Mouse (Mus musculus) heart, postnatal 25 days (tissue): ENCODE data around the gene Ociad2. TPM values are rescaled to one million over a fixed set of nuclear protein-coding genes. Genes with fewer than 3 reads are reported as not detected.

ENCODE experiments used
- DNase-seq: peaks from one replicate; pipeline ENCODE4 v3.0.0; 2022; ENCODE audit warnings: low spot score
- intact Hi-C: fragments of 180-260 bp; cut with DNase I; formaldehyde crosslinking; loops from one replicate; pipeline ENCODE4 v1.15.1; 2025
- total RNA-seq, 2 experiments: library from RNA; stranded (reverse); gene quantifications; 2 replicates each; pipeline ENCODE4 v1.2.3; 2021

Gene Ociad2
- total RNA-seq: 1 to 10 TPM; 8.8 to 9.5 TPM

DNA sequence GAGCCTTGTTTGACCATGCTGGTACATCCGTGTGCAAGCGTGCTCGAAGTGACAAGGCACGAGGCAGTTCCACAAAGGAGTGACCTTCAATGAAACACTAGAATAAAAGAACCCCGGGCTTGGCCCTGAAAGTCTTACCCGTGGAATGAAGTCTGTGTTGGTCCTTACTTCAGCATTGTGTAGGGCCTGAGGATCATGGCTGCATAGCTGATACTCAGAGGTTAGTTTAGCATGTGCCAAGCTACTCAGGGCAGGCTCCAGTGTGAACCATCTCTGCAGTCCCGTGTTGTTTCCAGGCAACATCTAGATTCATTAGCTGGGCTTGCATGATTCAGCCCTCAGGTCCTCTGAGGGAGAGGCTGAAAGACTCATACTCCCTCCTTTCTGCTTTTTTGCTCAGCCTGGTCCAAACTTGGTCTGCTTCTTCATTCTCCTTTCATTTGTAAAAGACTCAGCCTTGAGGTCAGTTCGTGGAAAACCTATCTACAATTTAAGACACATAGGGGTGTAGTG, at the start of gene Ociad2:
Ociad2 (minus strand) TSS at position 306 of the 513 bp plus-strand sequence.
- DNase-seq: no peak
- intact Hi-C loops: no loop called here

DNA sequence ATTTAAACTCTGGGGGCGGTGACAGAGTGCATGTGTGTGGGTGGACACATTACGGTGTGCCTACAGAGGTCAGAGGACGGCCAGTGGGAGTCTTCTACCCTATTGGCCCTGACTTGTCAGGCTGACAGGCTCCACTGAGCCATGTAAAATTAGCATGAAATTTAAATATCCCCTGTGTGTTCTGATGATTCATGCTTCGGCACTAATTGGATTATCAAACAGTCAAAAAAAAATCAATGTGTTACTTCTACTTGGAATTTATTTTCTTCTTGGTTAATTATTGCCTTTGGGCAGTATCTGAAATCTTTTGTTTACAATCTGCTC, 42.8 kb upstream of the Ociad2 start:
- no peak for DNase-seq
- intact Hi-C loops: loop anchor here (1.0 to 5.0 kb wide), 4 partner anchors 86 to 491 kb away; no protein-coding TSS in a partner anchor

DNA sequence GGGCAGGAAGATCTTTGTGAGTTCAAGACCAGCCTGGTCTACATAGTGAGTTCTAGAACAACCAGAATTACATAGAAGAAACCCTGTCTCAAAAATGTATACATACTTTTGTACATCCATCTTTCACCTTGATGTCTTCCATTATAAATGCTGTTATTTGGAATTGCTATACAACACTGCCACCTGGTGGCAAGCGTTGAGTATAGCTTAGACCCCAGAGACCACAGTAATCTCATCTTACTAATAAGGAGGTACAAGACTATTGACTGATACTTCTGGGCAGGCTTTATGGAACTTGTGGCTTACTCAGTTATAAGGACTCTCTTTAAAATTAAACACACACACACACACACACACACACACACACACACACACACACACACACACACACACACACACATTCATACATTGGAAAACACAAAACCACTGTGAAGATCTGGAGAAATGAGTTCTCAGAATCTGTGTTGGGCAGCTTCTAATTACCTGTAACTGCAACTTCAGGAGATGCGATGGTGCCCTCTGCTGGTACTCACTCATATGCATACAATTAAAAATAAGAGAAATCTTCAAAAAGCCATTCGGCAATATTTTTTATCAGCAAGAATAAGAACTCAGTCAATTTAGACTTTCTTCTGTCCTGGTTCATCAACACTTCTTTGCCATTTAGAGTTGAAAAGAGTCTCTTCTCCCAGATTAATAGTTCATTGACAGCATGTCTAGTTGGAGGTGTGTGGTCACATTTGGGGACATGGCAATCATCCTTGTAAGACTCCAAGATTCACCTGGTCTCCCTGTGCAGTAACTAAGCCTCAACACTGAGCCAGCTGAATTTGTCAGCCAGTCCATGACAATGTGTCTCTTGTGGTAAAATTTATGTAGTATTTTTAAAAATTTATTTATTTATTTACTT, 42.2 kb upstream of the Ociad2 start:
- peak; percentile 24 for DNase-seq
- intact Hi-C loops: loop anchor here (1.0 to 5.0 kb wide), 5 partner anchors 86 to 491 kb away; no protein-coding TSS in a partner anchor

DNA sequence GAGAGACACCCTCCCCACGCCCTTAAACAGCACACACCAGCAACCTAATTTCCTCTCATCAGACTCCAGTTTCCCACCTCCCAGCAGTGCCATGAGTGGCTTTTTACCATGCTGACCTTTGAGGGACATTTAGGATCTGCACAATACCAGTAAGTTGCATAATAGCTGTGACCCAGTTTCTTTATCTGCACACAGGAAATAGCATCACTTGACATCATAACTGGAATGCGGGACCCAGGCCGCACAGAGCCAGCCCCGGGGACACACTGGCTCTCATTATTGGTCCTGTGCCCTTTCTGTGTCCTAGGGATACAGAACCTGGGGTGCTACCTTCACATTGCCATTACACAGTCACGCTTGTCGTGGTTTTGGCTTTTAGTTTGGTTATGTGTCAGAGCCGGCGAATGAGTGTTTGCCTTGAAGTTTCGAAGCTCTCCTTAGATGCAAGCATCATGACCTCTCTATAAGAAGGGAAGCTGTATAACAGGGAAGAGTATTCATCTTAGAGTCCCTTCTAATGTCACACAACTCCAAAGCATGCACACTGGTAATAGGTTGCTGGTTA, 41.2 kb upstream of the Ociad2 start:
- intact Hi-C loops: loop anchor here (1.0 to 5.0 kb wide), 4 partner anchors 85 to 490 kb away; no protein-coding TSS in a partner anchor
- DNase-seq: no peak

DNA sequence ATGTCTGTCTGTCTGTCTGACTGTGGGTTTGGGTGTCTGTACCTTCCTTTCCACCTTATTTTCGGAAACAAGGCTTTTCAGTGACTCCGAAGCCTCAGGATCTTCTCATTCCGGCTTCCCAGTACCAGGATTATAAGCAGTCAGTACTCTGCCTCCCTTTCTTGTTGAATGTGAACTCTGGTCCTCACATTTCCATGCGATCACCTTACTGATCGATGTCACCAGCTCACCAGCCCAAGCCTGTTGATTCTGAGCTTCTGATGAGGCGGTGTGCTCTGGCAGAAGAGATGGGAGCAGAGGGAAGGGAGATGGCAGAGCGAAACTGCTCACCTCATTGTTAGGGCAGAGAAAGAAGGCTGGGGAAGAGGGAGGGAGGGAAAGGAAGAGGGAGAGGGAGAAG, 40.7 kb upstream of the Ociad2 start:
- no peak for DNase-seq
- intact Hi-C loops: loop anchor here (5.0 kb wide), 3 partner anchors 84 to 489 kb away; no protein-coding TSS in a partner anchor

DNA sequence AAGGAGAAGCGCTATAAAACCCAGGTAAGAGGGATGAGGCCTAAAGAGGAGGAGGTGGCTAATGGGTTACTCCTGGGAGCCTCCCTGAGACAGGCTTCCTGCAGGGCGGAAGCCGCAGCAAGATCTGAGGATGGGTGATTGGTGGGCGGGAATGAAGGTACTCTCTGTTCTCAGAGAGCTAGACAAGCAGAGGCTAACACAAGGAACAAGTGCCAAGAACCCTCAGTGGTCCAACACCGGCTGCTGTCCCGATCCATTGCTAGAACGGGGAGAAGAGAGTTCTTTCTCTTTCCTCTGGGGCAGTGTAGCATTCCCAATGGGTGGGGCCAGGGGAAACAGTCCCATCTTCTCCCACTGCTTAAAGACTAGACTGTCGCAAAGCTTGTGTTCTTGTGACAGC, 40.0 kb upstream of the Ociad2 start:
- no peak for DNase-seq
- intact Hi-C loops: loop anchor here (5.0 kb wide), 3 partner anchors 84 to 489 kb away; no protein-coding TSS in a partner anchor

DNA sequence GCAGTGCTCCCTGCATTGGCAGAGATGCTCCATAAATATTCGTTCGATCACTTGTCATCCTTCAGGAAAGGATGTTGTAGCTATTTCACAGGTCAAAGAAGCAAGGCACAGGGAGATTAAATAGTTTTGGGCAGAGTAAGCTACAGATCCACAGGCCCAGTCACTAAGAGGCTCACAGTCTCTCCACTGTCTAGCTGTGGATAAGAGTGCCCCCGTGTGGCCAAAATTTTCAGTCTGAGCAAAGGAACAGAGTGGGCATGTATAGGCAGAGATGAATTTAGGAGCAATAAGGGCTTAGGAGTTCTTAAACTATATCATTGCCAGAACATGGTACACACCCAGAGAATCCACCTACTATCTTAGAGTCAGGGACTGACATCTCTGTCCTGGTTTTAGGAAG, 39.1 kb upstream of the Ociad2 start:
- intact Hi-C loops: loop anchor here (5.0 kb wide), 4 partner anchors 63 to 488 kb away; no protein-coding TSS in a partner anchor
- peak; percentile 23 for DNase-seq

DNA sequence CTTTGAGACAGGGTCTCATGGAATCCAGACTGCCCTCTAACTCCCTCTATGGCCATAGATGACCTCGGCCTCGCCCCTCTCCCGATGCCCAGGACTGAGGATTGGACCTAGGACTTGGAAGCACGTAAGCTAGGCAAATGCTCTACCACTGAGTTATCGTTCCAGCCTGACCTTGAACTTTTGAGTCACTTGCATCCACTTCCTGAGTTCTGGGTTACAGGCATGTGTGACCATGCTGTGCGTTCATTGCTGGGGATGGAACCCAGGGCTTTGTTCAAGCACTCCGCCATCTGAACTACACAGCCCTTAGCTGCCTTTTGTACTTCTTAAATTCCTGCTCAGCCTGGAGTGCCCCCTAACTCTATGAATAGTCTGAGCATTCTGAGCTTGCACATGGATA, 35.7 kb upstream of the Ociad2 start:
- no peak for DNase-seq

DNA sequence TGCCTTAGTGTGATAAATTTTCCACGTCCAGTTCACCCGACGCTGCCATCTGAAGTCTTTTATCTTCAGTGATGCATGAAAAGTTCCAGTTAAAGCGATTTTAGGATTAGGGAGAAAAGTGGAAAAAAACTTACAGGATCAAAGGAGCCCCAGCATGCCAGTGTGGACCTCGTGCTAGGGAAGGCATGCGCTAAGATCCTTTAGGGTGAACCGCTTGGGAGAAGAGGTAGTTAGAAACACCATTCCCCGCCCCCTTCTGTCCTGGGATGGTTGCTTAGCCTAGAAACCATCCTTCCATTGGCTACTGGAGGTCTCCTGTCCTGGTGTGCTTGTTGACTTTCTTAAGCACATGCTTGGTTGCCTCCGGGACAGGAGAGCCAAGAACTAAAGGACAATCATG, 35.2 kb upstream of the Ociad2 start:
- intact Hi-C loops: loop anchor here (5.0 kb wide), 1 partner anchor 59 kb away; no protein-coding TSS in a partner anchor
- DNase-seq: no peak

More for the DNA sequence above, 35.7 kb upstream of the Ociad2 start:
- intact Hi-C loops: loop anchor here (5.0 kb wide), 1 partner anchor 59 kb away; no protein-coding TSS in a partner anchor

DNA sequence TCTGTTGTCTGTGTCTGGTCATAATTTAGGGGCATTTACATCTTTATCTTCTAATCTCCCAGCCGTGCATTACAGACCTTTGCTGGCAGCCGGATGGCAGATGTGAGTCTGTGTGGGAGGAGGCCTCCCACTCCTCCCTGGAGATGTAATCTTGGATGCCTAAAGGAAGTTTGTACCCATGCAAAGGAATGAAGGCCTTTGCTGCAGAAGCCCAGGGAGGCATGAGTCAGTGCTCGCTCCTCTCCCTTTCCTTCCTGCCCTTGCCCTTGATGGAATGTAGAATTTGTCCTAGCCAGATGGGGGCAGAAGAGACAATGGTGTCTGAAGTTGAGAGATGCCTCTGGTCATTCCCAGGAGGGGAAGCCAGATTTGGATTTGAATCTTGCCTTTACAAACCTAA, 32.4 kb upstream of the Ociad2 start:
- intact Hi-C loops: no loop called here
- no peak for DNase-seq

DNA sequence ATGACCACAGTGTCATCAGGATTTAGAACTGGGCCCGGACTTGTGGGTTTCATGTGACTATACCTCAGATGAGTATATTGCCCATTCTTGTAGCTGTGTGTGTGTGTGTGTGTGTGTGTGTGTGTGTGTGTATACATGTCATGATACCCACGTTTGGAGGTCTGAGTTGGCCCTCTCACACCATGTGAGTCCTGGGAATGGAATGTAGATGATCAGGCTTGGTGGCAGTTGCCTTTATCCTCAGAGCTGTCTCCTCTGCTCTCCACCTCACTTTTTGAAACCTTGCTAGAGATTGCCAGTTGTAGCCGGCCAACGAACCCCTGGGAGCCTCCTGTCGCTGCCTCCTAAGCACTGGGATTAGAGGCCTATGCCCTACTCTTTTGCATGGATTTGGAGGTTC, 31.8 kb upstream of the Ociad2 start:
- intact Hi-C loops: no loop called here
- no peak for DNase-seq

DNA sequence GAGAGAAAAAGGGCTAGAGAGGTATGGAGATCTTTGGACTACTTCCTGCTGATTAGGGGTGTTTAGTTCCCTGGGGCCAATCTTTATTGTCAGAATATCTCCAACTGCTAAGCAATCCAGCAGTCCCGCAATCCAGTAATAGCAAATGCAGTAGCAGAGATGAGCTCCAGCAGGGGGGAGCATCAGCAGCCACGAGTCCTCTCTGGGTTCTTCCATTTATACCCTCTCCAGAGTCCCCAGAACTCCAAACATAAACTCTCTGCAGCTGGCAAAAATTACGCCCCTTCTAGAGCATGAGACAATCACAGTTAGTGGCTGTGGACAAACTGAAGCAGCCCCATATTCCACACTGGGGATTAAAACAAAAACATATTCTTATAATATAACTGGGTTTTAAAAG, 28.9 kb upstream of the Ociad2 start:
- intact Hi-C loops: no loop called here

DNA sequence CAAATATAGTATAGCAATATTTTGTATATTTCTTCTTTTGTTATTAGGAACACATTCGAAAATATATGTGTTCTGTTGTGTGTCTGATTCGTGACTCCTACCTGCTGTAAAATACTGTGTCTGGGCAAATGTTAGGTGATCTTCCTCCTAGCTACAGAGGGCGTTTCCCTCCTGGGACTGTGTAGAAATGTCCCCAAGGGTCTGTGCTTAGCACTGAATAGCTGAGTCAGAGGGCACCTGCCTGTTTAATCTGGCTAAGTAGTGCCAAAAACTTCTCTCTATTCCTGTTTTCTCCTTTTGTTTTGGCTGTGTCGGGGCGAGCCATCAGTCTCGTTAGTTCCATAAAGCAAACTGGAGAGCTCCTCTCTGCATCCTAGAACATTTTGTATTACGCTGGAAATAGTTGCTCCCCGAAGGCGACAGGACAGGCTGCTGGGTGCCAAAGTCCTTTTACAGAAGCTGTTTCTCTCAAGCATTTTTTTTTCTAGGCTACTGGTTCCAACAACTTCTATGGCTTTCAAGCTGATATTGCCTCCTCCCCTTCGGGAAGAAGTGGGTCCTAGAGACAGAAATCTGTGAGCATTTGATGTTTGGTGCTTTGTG, 28.1 kb upstream of the Ociad2 start:
- intact Hi-C loops: no loop called here
- no peak for DNase-seq

More for the DNA sequence above, 28.9 kb upstream of the Ociad2 start:
- no peak for DNase-seq

DNA sequence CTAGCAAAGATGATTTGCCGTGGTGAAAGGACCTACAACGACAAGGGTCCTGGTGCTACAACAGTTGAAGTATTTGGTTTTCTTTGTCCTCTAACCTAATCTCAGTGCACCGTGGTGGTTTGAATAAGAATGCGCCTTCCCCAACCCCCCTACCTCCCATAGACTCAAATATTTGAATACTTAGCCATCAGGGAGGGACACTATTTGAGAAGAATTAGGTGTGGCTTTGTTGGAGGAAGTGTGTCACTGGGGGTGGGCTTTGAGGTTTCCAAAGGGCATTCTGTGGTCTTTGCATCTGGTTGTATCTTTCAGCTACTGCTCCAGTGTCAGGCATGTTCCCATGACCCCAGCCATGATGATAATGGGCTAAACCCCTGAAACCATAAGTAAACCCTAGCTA, 27.1 kb upstream of the Ociad2 start:
- intact Hi-C loops: no loop called here
- DNase-seq: no peak

DNA sequence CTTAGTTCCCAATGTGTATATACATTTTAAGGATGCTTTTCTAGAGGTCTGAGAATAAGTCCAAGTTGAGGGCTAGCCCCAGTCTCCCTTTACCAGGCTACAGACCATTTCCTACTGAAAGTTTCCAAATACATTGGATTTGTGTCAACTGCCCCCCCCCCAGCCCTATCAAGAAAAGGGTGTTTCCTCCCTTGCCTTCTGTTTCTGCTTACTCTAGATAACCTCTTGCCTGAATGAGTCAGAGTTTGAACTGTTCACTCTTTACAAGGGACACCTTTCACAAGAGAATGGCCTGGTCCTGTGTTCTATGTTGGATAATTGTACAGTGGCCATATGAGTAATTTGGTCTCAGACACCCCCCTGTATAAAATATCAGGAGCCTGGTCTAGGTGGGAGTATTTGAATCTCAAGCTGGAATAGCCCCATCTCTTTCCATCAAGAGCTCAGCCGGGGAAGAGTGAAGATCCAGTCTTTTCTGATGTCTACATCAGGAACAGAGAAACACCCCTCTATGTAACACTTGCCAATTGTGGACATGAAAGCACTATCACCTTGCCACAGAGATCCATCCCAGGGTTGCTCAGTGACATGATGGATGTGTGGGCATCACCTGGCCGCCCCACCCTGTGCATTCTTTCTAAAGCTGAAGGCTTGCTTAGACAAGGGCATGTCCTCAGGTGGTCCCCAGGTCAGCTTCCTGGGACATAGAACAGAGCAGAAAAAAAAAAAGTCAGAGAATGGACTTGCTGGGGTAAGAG, 23.5 kb upstream of the Ociad2 start:
- intact Hi-C loops: no loop called here
- no peak for DNase-seq

DNA sequence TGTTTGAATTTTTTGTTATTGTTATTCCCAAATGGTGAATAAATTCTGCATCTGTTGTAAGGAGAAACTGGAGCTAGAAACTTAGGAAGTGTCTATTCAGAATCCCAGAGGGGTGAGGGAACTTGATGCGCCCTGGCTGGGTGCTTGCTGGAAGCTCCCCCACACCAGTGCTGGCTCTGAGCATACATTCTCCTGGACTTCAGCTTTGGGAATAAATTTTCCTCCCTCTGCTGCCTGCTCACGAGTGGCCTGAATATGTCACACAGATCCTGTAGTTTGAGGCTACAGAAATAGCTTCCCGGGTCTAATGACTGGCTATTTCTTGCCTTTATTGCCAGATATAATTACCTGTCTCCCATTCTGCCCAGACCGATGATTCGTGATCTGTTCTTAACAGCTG, 22.0 kb upstream of the Ociad2 start:
- DNase-seq: no peak
- intact Hi-C loops: no loop called here

DNA sequence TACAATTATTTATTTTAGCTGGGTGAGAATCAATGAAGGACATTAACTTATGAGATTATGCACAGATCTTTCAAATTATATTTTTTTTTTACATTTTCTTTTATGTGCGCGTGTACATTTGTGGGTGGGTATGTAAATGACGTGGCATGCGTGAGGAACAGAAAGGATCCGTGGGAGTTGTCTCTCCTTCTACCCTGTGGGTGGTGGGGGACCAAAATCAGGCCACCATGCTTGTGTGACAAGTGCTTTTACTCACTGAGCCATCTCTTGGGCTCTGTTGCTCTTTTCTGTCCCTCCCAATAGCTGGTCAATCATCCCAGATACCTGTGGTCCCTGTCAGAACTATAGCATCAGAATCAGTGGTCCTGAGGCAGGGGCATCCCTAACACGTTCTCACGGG, 21.5 kb upstream of the Ociad2 start:
- intact Hi-C loops: no loop called here
- no peak for DNase-seq

DNA sequence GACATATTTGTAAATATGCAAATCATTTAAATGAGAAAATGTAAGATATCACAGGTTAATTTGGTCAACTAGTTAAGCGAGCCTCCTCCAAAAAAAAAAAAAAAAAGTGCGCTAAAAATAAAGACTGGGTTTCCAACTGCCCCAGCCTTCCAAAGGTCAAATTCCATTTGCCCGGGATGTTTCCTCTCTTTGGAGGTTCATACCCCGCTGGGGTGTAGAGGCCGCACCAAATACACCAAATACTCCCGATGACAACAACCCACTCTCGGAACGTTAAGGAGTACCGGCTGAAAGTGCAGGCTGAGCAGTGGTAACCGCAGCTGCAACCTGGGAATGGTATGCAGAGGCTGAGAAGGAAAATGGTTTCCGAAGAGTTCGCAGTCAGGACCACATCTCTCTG, 19.4 kb upstream of the Ociad2 start:
- DNase-seq: no peak
- intact Hi-C loops: no loop called here

DNA sequence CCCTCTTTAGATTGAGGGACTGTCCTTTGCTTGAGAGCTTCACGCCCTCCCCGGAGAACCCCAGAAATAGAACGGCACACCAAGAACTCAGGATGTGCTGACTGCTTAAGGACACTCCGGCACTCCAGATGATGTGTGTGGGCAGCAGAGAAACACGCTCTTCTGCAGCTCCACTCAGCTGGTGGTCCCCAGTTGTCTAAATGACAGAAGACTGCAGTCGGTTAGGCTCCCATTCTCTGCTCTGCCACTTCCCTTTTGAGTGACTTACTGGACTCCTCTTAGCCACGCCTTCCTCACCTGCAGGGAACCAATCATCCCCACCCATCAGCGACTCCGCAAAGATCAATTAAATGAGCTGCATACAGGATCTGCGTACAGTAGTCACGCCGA, 18.9 kb upstream of the Ociad2 start:
- intact Hi-C loops: no loop called here
- DNase-seq: no peak
